Mouse (Mus musculus): ENCODE data around the gene Nanos3. TPM values are rescaled to one million over a fixed set of nuclear protein-coding genes. Genes with fewer than 3 reads are reported as not detected.
A peak's percentile ranks its signal among the peaks of the same experiment; 100 is the strongest.

Gene Nanos3
- polyA plus RNA-seq, 1 experiment from 2014 or later = not detected

DNA sequence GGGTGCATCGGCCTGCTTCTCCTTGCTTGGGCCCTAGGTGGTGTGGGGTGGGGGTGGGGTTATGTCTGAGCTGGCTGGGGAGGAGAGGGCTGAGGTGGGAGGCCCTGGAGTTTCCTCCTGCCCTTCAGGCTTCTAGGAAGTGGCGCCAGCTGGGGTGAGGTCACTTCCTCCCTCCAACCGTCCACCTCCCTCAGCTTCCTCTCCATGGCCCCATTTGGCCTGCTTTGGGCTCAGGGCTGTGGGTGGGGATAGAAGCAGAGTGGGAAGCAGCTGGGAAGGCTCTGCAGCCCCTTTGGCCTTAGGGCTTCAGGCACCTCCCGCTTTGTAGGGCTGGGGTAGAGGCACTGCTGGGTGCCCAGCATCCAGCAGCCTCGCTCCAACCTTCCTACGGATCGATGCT, 22.8 kb upstream of the Nanos3 start:
- H3K79me2 ChIP-seq (ENCODE audit: inconsistent target) = peaks cover 68% of the 10 kb centered on the region
- WGBS (ENCODE audit: missing documents) = 15% methylated on average over 6 of the region's 7 CpGs
- H3K27ac ChIP-seq = peak overlapping the region; percentile 94
- H3K4me3 ChIP-seq (ENCODE audit: inconsistent target) = peak overlapping the region; percentile 9; the same call in 1 of the 2 replicates
- peaks cover 32% of the 10 kb centered on the region for H3K36me3 ChIP-seq (ENCODE audit: inconsistent target)

DNA sequence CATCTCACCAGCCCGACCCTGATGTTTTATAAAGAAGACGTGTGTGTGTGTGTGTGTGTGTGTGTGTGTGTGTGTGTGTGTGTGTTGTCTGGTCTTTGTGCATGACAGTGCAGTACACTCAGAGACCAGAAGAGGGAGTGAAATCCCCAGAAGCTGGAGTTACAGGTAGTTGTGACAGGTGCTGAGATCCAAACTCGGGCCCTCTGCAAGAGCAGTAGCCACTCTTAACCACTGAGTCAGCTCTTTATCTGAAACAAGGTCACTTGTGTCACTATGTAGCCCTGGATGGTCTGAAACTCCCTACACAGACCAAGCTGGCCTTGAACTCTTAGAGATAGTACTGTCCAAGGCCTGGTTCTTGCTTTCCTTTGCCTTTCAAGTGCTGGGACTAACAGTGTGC, 21.6 kb upstream of the Nanos3 start:
- peak overlapping the region; percentile 94 for H3K27ac ChIP-seq
- 86% methylated on average over 1 of the region's 3 CpGs for WGBS (ENCODE audit: missing documents)
- peaks cover 79% of the 10 kb centered on the region for H3K79me2 ChIP-seq (ENCODE audit: inconsistent target)
- peaks cover 26% of the 10 kb centered on the region for H3K36me3 ChIP-seq (ENCODE audit: inconsistent target)
- H3K4me3 ChIP-seq (ENCODE audit: inconsistent target) = no peak overlapping the region

DNA sequence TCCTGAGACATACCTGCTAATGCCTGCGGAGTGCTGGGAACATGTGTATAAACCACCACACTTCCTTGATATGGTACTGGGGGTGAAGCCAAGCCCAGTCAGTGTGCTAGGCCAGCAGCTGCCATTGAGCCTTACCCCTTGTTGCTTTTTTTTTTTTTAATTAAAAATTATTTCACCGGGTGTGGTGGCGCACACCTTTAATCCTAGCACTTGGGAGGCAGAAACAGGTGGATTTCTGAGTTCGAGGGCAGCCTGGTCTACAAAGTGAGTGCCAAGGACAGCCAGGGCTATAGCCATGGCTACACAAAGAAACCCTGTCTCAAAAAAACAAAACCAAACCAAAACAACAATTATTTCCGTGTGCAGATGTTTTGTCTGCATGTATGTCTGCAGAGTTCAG, 20.1 kb upstream of the Nanos3 start:
- H3K27ac ChIP-seq = peak overlapping the region; percentile 99
- 94% methylated on average over 5 of the region's 5 CpGs for WGBS (ENCODE audit: missing documents)
- H3K36me3 ChIP-seq (ENCODE audit: inconsistent target) = peaks cover 18% of the 10 kb centered on the region; the same call in 1 of the 2 replicates
- no peak overlapping the region; the same call in 1 of the 2 replicates for H3K4me3 ChIP-seq (ENCODE audit: inconsistent target)
- H3K79me2 ChIP-seq (ENCODE audit: inconsistent target) = peaks cover 88% of the 10 kb centered on the region

DNA sequence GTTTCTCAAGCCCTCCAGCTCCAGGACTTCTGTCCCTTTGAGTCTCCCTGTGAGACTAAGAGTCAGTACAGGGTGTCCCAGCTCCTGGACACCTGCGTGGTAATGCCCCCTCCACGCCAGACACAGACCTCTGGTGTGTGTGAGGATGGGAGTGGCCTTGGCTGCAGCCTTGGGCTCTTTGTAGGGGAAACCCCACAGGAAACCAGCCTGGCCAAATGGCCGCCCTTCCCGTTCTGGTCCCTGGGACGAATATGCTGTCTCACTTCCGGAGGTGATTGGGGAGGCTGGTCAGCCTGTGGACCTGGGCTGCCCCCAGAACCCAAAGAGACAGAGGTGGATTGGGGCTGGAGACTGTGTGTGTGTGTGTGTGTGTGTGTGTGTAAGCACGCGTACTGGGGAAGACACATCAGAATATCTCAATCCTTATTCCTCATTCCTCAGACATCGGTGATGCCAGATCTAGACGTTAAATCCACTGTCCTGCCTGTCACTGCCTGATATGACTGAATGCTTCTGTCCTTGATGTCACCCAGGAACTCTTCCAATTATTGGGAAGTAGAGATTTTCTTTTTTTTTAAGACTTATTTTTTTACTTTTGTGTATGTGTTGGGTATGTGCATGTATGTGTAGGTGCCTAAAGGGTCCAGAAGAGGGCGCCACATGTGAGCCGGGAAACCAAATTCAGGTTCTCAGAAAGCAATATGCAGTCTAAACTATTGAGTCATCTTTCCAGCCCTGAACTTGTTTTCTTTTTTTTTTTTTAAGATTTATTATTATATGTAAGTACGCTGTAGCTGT, 19.2 kb upstream of the Nanos3 start:
- H3K79me2 ChIP-seq (ENCODE audit: inconsistent target) = peaks cover 81% of the 10 kb centered on the region
- H3K4me3 ChIP-seq (ENCODE audit: inconsistent target) = peak overlapping the region; percentile 71
- H3K27ac ChIP-seq = peak overlapping the region; percentile 99
- H3K36me3 ChIP-seq (ENCODE audit: inconsistent target) = peaks cover 18% of the 10 kb centered on the region; the same call in 1 of the 2 replicates
- WGBS (ENCODE audit: missing documents) = 19% methylated on average over 13 of the region's 13 CpGs

DNA sequence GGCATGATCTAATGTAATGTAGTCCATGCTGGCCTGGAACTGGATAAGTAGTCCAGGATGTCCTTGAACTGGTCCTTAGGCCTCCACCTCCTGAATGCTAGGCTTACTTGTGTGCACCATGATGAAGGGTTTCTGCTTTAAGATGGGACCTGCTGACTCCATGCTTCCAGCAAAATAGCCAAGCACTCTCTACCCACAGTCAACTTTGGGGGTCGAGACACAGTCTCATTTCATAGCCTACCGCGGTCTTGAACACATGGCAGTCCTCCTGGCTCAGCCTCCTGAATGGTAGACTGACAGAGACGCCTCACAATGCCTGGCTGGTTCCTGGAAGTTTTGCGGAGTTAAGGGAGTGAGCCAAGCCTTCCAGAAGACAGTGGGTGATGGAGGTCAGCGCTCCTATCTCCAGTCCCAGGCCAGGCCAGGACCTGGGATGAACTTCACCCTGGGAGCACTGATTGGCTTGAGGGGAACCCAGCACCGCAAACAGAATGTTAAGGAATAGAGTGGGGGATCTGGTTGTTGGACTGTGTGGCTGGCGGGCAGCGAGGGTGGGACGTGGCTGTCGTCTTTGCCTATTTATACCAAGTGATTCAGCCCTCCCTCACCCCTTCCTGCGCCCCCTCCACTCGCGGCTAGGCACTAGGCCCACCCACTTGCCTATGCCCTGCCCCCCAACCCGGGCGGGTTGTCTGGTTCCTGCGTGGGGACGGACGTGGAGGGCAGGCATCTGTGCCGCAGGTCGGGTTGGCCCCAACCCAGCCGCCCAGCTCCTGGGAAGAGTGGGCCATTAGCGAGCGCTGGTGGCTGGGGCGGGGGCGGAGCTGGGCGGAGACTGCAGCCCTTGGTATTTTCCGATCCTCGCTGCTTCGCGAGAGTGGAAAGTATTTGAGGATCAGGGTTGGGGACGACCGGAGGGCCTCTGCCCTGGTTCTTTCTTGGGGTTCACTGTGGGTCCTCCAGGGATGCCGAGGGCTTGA, 18.2 kb upstream of the Nanos3 start:
- Histone ChIP-seq H3K4me3 (ENCODE audit: inconsistent target) (peak overlapping the region; percentile 71), H3K36me3 (ENCODE audit: inconsistent target) (peaks cover 18% of the 10 kb centered on the region; the same call in 1 of the 2 replicates), H3K79me2 (ENCODE audit: inconsistent target) (peaks cover 71% of the 10 kb centered on the region), H3K27ac (peak overlapping the region; percentile 99)
- WGBS (ENCODE audit: missing documents) = 5% methylated on average over 34 of the region's 34 CpGs

DNA sequence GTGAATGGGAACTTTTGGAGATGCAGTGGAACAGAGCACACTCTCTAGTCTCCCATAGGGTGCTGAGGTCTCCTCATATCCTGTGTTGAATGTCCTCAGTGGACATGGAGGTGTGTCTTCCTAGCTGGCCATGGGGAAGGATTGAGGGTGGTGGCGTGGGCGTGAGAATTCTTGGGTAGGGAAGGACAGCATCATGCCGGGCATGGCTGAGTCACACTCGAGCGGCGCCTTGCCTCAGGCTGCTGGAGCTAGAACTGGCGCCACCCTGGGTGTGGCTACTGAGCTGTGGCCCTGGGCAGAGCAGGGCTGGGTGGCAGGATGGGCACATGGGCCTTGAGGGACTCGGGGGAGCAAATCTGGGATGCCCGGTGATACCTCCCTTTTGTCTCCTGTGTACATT, 17.4 kb upstream of the Nanos3 start:
- Histone ChIP-seq H3K4me3 (ENCODE audit: inconsistent target) (peak overlapping the region; percentile 71), H3K36me3 (ENCODE audit: inconsistent target) (peaks cover 18% of the 10 kb centered on the region; the same call in 1 of the 2 replicates), H3K27ac (peak overlapping the region; percentile 99), H3K79me2 (ENCODE audit: inconsistent target) (peaks cover 64% of the 10 kb centered on the region)
- WGBS (ENCODE audit: missing documents) = 3% methylated on average over 9 of the region's 9 CpGs

DNA sequence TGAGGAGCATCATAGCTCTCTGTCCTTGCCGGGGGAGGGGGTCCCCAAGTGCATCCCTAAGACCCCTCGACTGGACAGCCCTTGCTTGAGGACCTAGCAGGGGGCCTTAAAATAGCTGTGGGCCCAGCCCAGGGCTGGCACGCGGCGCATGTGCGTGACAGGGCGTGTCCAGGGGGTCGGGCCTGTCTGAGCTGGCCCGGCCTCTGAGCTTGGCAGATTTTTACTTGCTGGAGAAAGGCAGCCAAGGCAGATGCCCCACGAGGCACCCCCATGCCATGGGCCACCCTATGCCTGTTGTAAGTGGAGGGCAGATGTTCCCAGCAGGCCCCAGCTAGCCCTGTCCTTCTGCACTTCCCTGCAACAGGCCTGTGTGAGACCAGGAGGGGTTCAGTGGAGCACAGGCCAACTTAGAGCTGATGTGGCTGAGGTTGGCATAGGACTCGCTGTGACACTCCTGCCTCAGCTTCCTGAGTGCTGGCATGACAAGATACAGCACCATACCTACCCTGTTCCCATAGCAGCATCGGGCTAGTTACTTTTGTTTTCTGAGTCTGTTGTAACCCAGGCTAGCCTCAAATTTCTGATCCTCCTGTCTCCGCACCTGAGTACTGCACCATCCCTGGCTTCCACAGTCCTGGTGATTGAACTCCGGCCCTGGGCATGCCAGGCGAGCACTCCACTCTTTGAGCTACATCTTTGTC, 16.7 kb upstream of the Nanos3 start:
- H3K4me3 ChIP-seq (ENCODE audit: inconsistent target) = peak overlapping the region; percentile 71

DNA sequence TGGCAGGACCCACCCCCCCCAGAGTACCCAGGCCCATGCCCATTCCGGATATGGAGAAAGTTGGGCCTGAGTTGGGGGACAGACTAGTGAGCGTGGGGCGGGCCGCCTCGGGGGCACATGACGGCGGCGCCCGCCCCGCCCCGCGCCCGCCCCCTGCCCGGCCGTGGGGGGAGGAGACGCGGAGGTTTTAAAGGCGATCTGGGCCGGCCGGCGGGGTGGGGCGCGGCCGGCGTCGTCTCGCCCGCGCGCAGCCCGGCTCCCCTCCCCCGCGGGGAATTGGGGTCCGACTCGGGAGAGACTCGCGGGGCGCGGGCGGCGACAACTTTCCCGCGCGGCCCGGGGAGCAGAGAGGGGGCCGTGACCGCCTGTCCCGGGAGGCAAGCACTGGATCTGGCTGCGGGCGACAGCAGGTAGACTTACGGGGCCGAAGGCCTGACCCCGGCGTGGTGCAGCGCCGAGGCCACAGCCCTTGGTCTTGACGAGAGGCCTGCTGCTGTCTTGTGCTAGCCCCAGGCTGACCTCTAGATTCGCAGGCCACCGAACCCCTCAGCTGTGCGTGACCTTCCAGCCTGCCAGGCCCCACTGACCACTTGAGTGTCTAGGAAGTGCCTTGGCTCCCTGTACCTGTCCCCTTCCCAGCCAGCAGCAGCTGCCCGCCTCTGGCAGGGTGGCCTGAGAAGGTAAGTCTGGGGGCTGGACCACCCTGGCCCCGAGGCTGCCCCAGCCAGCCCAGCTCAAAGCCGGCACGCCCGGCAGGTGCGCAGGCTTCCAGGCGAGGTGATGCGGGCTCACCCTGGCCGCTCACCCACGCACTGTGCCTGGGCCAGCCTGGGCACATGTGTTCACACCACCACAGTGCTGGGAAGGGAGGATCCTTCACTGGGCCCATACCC, 15.9 kb upstream of the Nanos3 start:
- peaks cover 13% of the 10 kb centered on the region; the same call in 1 of the 2 replicates for H3K36me3 ChIP-seq (ENCODE audit: inconsistent target)
- peaks cover 48% of the 10 kb centered on the region for H3K79me2 ChIP-seq (ENCODE audit: inconsistent target)
- peak overlapping the region; percentile 71 for H3K4me3 ChIP-seq (ENCODE audit: inconsistent target)
- H3K27ac ChIP-seq = peak overlapping the region; percentile 99
- WGBS (ENCODE audit: missing documents) = 1% methylated on average over 39 of the region's 70 CpGs

More for the DNA sequence above, 16.7 kb upstream of the Nanos3 start:
- Histone ChIP-seq H3K79me2 (ENCODE audit: inconsistent target) (peaks cover 56% of the 10 kb centered on the region), H3K27ac (peak overlapping the region; percentile 99), H3K36me3 (ENCODE audit: inconsistent target) (peaks cover 18% of the 10 kb centered on the region; the same call in 1 of the 2 replicates)
- 19% methylated on average over 14 of the region's 15 CpGs for WGBS (ENCODE audit: missing documents)

DNA sequence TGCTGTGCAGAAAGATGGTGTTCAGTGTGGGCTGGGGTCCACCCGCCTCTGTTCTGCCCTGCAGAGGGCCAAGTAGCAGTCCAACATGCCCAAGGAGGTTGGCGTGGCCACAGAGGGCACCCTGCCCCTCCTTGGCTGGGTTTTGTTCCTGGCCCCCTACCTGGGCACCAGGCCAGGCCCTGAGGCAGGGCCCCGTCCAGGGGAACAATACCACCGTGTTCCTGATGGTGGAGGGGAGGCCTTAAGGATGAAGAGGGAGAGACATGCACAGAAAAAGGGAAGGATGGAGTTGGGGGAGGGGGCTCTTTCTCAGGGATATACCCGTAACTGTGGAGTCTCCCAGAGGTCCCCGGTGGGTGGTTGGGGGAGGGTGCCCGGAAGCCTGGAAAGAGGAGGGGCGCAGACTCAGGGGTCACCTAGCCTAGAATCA, 15.1 kb upstream of the Nanos3 start:
- no peak overlapping the region for H3K4me3 ChIP-seq (ENCODE audit: inconsistent target)
- peaks cover 6% of the 10 kb centered on the region; the same call in 1 of the 2 replicates for H3K36me3 ChIP-seq (ENCODE audit: inconsistent target)
- H3K79me2 ChIP-seq (ENCODE audit: inconsistent target) = peaks cover 40% of the 10 kb centered on the region
- 29% methylated on average over 7 of the region's 8 CpGs for WGBS (ENCODE audit: missing documents)
- peak overlapping the region; percentile 75 for H3K27ac ChIP-seq

DNA sequence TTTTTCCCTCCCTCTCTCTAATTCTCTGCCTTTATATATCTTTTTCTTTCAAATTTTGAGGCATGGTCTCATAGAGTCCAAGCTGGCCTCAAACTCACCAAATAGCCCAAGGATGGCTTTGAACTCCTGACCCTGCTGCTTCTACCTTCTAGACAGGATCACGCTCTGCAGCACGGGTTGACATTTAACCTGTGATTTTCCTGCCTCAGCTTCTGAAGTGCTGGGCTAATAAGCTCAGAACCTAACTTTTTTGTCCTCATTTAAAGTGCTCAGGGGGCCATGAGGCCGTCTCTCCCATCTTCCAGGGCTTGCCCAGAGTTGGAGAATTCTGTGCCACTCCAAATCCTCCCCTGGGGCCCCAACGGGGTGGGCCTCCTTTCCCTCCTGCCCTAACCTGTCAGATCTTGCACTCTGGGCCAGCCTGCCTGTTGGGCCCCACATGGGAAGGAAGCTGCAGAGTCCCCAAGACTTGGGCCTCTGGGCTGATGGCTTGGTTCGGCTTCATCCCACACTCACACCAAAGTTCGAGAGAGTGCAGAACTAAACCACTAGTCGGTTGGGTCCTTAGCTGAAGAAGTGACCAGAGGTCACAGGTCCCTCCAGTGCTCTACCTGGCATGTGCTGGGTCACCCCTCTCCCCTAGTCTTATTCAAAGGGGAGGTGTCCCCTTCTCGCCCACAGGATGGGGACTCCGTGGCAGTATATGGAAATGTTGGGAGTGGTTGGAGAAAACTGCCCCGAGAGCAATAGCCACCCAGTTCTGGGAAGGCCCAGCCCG, 14.5 kb upstream of the Nanos3 start:
- no peak overlapping the region for H3K4me3 ChIP-seq (ENCODE audit: inconsistent target)
- WGBS (ENCODE audit: missing documents) = 69% methylated on average over 11 of the region's 11 CpGs
- H3K79me2 ChIP-seq (ENCODE audit: inconsistent target) = peaks cover 34% of the 10 kb centered on the region
- peak overlapping the region; percentile 75 for H3K27ac ChIP-seq
- H3K36me3 ChIP-seq (ENCODE audit: inconsistent target) = no peaks in the 10 kb centered on the region

DNA sequence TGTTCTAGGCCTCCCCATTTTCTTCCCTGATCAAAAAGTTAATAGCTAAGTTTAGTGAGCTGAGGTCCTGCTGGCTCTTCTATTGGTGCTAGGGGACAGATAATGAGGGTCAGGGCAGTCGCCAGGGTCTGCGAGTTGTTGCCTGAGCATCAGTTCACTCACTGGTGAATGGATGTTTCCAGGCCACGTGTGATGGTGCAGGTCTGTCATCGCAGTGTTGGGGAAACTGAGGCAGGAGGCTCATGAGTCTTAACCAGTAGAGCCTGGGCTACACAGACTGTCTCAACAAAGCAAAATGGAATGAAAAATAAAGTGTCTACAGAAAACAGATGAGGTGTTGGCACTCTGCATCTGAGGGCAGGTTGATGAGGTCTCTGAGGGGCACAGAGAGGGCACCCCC, 13.9 kb upstream of the Nanos3 start:
- peaks cover 30% of the 10 kb centered on the region for H3K79me2 ChIP-seq (ENCODE audit: inconsistent target)
- WGBS (ENCODE audit: missing documents) = 49% methylated on average over 4 of the region's 4 CpGs
- H3K36me3 ChIP-seq (ENCODE audit: inconsistent target) = no peaks in the 10 kb centered on the region
- no peak overlapping the region for H3K4me3 ChIP-seq (ENCODE audit: inconsistent target)
- H3K27ac ChIP-seq = peak overlapping the region; percentile 46

DNA sequence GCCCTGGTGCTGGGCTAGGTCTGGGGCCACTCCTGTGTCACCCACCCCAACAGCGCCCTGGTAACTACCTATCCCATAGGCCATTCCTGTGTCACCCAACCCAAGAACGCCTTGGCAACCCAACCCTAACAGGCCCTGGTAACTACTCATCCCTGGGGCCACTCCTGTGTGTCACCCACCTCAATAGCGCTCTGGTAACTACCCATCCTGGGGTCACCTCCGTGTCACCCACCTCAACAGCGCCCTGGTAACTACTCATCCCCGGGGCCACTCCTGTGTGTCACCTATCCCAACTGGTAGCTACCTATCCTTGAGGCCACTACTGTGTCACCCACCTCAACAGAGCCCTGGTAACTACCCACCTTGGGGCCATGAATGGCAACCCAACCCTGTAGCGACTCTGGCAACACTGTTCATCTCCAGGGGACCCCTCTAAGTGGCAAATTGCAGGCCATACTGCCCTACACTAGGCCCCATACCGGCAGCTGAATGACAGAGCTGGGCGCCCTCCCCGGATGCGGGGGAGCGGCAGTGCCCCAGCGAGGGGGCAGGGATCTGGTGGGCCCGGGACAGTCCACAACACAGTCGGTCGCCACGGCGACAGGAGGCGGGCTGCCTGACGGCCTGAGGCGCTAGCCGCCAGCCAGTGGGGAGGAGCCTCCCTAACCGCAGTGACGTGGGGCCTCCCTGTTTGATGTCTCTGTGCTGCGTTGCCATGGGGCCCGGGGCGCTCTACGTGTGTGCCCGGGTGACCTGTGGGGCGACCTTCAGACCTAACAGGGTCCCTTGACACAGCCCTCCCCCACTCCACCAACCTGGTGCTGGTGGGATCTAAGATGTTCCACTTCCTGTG, 13.1 kb upstream of the Nanos3 start:
- Histone ChIP-seq H3K27ac (peak overlapping the region; percentile 86), H3K4me3 (ENCODE audit: inconsistent target) (peak overlapping the region; percentile 45)
- WGBS (ENCODE audit: missing documents) = 3% methylated on average over 30 of the region's 30 CpGs

More for the DNA sequence above, 13.1 kb upstream of the Nanos3 start:
- H3K79me2 ChIP-seq (ENCODE audit: inconsistent target) = peaks cover 24% of the 10 kb centered on the region
- no peaks in the 10 kb centered on the region for H3K36me3 ChIP-seq (ENCODE audit: inconsistent target)

Data from macrophage (primary cell).